Mouse (Mus musculus): ENCODE measurements around the gene Npl. TPM values are rescaled to one million over a fixed set of nuclear protein-coding genes. Genes with fewer than 3 reads are reported as not detected.

The Npl gene
- 1.3 TPM for polyA plus RNA-seq (2014; fragmentation: Illumina TruSeq; extraction: RNeasy Lipid Tissue Mini Kit (QIAGEN cat#74804); ENCODE audit: low read depth, low replicate concordance)

GRCm38 (mm10) chr1:153549536-153550199 lies at the start of gene Npl:
TSS of gene Npl (minus strand) at chr1:153550045.

GRCm38 (mm10) chr1:153487500-153487879 lies 62.4 kb downstream of the Npl start, which contains the start of gene Dhx9:
TSS of gene Dhx9 (minus strand) at chr1:153487660.

Other genes starting within 250 kb of the Npl start
- gene Lamc1, start 217.3 kb downstream of the Npl start, polyA plus RNA-seq (2014; fragmentation: Illumina TruSeq; extraction: RNeasy Lipid Tissue Mini Kit (QIAGEN cat#74804); ENCODE audit: low read depth, low replicate concordance): 88.7 TPM
- not detected for gene Shcbp1l, start 124.9 kb downstream of the Npl start, polyA plus RNA-seq (2014; fragmentation: Illumina TruSeq; extraction: RNeasy Lipid Tissue Mini Kit (QIAGEN cat#74804); ENCODE audit: low read depth, low replicate concordance)
- 42.3 TPM for gene Dhx9, start 62.4 kb downstream of the Npl start, polyA plus RNA-seq (2014; fragmentation: Illumina TruSeq; extraction: RNeasy Lipid Tissue Mini Kit (QIAGEN cat#74804); ENCODE audit: low read depth, low replicate concordance)
- gene Rgs8, start 103.0 kb upstream of the Npl start, polyA plus RNA-seq (2014; fragmentation: Illumina TruSeq; extraction: RNeasy Lipid Tissue Mini Kit (QIAGEN cat#74804); ENCODE audit: low read depth, low replicate concordance): not detected
- gene Rgs16, start 190.3 kb upstream of the Npl start, polyA plus RNA-seq (2014; fragmentation: Illumina TruSeq; extraction: RNeasy Lipid Tissue Mini Kit (QIAGEN cat#74804); ENCODE audit: low read depth, low replicate concordance): 1.1 TPM
- gene Rnasel, start 199.4 kb upstream of the Npl start, polyA plus RNA-seq (2014; fragmentation: Illumina TruSeq; extraction: RNeasy Lipid Tissue Mini Kit (QIAGEN cat#74804); ENCODE audit: low read depth, low replicate concordance): 6.7 TPM